Mouse (Mus musculus) testis, adult 2 months (tissue): ENCODE results near the gene Chd3. TPM values are rescaled to one million over a fixed set of nuclear protein-coding genes. Genes with fewer than 3 reads are reported as not detected.

Experiments
- H3K27ac ChIP-seq: fragments of 200-500 bp; 2 replicates; pipeline ENCODE4 v1.5.1; 2012; ENCODE audit warnings: low read depth, low read length; ENCODE audit not compliant: control insufficient read depth, insufficient read depth
- H3K27me3 ChIP-seq: fragments of 200-500 bp; 2 replicates; pipeline ENCODE4 v1.6.1; 2012; ENCODE audit warnings: mild to moderate bottlenecking, low read length, moderate library complexity; ENCODE audit not compliant: control insufficient read depth, insufficient read depth
- H3K36me3 ChIP-seq: fragments of 200-500 bp; 2 replicates; pipeline ENCODE4 v1.6.1; 2012; ENCODE audit warnings: mild to moderate bottlenecking, low read length; ENCODE audit not compliant: control insufficient read depth, insufficient read depth
- H3K4me1 ChIP-seq: fragments of 200-500 bp; 2 replicates; pipeline ENCODE4 v1.6.1; 2012; ENCODE audit warnings: low read length; ENCODE audit not compliant: control insufficient read depth, insufficient read depth
- H3K4me3 ChIP-seq: fragments of 200-500 bp; 2 replicates; pipeline ENCODE4 v1.5.1; 2012; ENCODE audit warnings: low read depth, mild to moderate bottlenecking, low read length, moderate library complexity, mixed read lengths; ENCODE audit not compliant: control insufficient read depth
- CTCF ChIP-seq: fragments of 200-500 bp; IDR thresholded peaks from 2 replicates; pipeline ENCODE4 v1.5.1; 2012; ENCODE audit warnings: low read depth, mild to moderate bottlenecking, inconsistent platforms, low read length, moderate library complexity; ENCODE audit not compliant: control insufficient read depth, insufficient read depth, insufficient replicate concordance
- POLR2A ChIP-seq: fragments of 200-500 bp; IDR thresholded peaks from 2 replicates; pipeline ENCODE4 v1.6.1; 2012; ENCODE audit warnings: low read depth, mild to moderate bottlenecking, inconsistent platforms, low read length, moderate library complexity; ENCODE audit not compliant: control insufficient read depth
- polyA plus RNA-seq: library from polyadenylated mRNA; depleted of rRNA; stranded (reverse); fragments of >200 nt; gene quantifications from 2 replicates; pipeline ENCODE4 v1.2.3, GENCODE M21; 2012

Chd3 gene
- polyA plus RNA-seq, 1 experiment: 49.4 TPM

DNA sequence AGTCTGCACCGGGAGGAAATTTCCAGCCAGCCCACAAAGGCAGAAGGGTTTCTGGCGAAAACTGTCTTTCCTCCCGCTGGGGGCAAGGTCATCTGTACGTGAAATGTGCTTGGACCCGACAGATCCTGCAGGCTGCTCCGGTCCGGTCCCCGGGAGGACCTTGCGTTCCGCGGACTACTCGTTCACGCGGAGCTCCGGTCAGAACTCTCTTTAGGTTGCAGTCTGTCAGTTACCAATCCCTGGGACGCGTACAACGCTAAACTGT, 40.8 kb upstream of the Chd3 start:
- H3K27ac ChIP-seq: peak overlapping the region; percentile 94
- H3K27me3 ChIP-seq: no peaks in the 10 kb centered on the region
- peak overlapping the region; percentile 93 for H3K4me3 ChIP-seq
- H3K4me1 ChIP-seq: peaks cover 46% of the 10 kb centered on the region
- no peaks in the 10 kb centered on the region for H3K36me3 ChIP-seq
- TF ChIP-seq POLR2A: peak; percentile 14; the same call in 1 of the 2 replicates
- TF ChIP-seq CTCF: no peak

DNA sequence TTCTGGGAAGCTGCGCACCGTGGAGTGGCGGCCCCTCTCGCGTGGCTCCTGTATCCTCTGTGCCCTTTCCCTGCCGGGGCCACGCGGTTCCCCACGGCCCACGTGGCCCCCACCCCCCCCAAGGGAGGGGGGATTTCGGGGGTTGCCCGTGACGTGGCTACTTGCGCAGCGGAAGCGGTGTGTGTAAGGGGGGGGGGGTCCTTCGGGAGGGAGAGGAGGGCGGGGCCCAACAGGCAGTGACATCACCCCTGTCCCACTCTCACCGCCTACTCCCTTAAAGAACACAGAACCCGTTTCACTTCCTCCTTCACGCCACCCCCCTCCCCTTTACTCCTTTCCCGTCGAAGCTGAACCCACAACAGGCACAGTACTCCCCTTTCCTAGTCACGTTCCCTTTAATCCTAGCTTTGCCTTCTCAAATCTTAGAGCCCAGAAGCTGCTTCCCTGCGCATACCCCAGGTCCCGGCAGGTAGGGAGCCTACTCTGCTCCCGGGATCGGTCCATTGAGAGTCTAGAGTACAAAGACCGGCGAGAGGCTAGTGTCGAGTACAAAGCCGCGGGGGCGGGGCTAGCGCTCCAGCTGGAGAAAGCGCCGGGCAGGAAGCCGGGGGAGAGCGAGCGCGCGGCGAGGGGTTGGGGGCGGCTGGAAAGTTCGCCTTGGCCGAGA, 40.3 kb upstream of the Chd3 start:
- no peaks in the 10 kb centered on the region for H3K36me3 ChIP-seq
- H3K4me3 ChIP-seq: peak overlapping the region; percentile 93
- H3K27me3 ChIP-seq: no peaks in the 10 kb centered on the region
- H3K4me1 ChIP-seq: peaks cover 41% of the 10 kb centered on the region
- H3K27ac ChIP-seq: peak overlapping the region; percentile 94
- no peak; the same call in 1 of the 2 replicates for TF ChIP-seq POLR2A
- no peak for TF ChIP-seq CTCF

DNA sequence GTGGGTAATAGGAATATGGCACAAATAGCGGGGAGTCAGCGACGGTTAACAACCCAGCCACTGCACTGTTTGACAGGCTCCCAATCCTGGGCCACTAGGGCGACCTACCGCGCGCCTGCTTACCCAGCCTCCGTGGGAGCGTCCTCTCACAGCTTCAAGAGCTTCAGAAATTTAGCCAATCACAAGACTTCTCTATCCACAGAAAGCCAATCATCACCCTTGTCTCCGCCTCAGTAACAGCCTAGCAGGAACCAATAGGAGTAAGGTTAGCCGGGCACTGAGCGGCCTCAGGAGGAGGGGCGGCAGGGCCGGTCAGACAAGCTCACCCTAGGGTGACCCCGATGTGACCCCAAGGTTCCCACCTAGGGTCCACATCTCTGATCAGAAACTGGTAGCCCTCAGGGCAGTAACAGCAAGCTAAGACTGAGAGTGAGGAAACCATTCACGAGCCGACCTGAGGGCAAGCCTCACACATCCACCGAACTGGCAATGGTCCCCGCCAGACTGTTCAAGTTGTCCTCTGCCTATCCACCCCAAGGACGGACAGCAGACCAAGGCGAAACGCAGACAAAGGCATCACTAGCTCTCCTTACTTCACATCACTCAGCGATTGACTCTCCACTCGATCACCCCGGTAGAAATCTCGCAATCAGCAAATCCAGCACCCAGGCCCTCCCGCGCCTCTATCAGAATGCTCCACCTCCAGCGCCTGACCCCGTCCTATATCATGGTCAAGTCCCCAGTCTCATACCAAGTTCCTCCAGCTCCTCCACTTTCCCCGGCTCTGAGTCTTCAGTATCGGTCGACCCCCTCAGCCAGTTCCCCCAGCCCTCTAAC, 39.6 kb upstream of the Chd3 start:
- Histone ChIP-seq H3K4me1 (peaks cover 36% of the 10 kb centered on the region), H3K4me3 (peak overlapping the region; percentile 93), H3K36me3 (no peaks in the 10 kb centered on the region), H3K27me3 (no peaks in the 10 kb centered on the region), H3K27ac (peak overlapping the region; percentile 45)
- 0 out of 2 replicates have a peak, but pooled peaks have one; percentile 33 for TF ChIP-seq POLR2A
- no peak for TF ChIP-seq CTCF

DNA sequence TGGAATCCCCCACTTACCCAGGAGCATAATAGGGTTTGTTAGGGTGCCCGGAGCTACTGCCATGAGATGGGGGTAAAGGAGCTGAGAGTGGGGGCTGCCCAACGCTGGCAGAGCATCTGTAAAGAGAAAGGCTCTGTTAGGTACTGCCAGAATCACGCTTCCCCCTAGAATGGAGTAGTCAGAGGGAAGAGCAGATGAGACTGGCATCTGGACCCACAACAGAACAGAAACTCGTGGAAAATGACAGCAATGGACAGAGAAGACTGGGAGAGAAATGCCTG, 38.5 kb upstream of the Chd3 start:
- no peak for TF ChIP-seq POLR2A
- TF ChIP-seq CTCF: no peak
- no peak overlapping the region for H3K27ac ChIP-seq
- no peaks in the 10 kb centered on the region for H3K27me3 ChIP-seq
- H3K36me3 ChIP-seq: no peaks in the 10 kb centered on the region
- no peak overlapping the region for H3K4me3 ChIP-seq
- peaks cover 28% of the 10 kb centered on the region for H3K4me1 ChIP-seq

DNA sequence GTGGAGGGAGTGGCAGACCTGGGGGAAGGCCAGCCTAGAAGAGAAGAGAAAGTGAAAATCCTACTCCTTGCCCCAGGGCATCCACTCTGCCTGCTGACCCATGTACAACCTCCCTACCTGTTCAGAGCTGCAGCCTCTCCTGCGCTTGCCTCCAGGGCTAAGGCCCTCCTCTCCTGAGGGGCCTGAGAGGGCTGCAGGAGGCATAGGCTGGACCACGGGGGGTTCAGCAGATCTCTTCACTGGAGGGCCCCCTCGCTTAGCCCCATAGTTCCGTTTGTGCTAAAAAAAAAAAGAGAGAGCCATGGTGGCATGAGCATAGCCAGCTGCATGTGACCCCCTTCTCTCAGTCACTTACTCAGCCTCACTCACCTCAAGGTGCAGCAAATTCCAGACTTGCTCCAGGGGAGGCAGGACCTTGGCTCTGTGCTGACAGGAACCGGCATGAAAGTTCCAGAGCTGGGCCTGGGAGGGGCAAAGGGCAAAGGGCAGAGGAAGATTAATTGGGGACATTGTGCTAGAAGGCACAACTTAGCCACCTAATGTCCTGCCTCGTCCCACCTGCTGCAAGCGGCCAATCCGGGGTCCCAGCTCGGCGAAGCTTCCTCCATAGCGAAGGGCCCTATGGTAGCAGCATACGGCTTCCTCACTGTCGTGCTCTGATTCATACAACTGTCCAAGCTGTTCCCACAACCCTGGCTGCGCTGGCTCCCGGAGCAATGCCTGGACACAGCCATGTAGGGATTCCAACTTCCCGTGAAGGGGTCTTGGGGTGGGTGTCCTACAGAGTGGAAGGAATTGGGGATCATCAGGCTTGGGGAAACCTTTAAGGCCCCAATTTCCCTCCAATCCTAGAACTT, 37.9 kb upstream of the Chd3 start:
- no peaks in the 10 kb centered on the region for H3K27me3 ChIP-seq
- no peaks in the 10 kb centered on the region for H3K36me3 ChIP-seq
- TF ChIP-seq CTCF: no peak
- TF ChIP-seq POLR2A: no peak
- peaks cover 26% of the 10 kb centered on the region for H3K4me1 ChIP-seq
- no peak overlapping the region for H3K4me3 ChIP-seq
- H3K27ac ChIP-seq: no peak overlapping the region

DNA sequence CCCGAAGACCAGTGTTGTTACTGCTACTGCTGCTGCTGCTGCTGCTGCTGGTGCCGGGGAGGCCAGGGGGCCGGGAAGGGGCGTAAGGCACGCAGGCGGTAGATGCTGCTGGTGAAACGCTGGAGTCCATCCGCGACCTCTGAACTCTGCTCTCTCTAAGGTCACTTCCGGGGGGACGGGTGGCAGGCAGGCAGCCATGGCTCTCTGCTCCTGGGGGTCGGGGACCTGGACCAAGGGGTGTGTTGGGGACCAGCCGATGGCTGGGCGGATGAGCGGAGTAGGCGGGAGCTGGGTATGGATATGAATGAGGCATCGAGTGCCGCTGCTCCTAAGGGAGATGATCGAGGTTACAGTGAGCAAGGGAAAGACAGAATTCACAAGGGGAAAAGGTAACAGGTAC, 37.1 kb upstream of the Chd3 start:
- Histone ChIP-seq H3K4me1 (peaks cover 21% of the 10 kb centered on the region), H3K27ac (no peak overlapping the region), H3K36me3 (no peaks in the 10 kb centered on the region), H3K27me3 (no peaks in the 10 kb centered on the region), H3K4me3 (no peak overlapping the region)
- TF ChIP-seq POLR2A: no peak
- no peak for TF ChIP-seq CTCF
